Mouse (Mus musculus): ENCODE measurements around the gene Gpc5.

Gene Gpc5

DNA sequence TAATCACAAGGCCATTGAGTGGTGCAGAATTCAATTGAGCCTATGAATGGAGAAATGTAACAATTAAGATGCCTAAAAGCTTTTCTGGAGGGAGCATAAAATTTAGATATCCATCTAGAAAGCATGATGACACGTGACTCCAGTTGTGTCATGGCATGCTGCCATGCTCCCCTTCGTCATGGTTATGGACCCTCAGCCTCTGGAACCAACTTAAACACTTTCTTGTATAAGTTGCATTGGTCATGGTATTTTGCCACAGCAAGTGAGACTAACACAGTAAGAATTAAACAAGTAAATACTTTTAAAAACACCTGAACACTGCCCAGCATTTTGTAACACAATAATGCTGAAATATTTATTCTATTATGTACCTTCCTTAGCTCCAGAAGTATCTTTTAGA is 524.3 kb downstream of the Gpc5 start:
- H3K36me3 ChIP-seq (ENCODE audit: control insufficient read depth, insufficient read depth, low read length, poor library complexity, severe bottlenecking): no peaks in the 10 kb centered on the region
- no peak for DNase-seq (ENCODE audit: low read depth, low spot score)
- H3K27me3 ChIP-seq (ENCODE audit: control insufficient read depth, insufficient read depth, low read length, poor library complexity, severe bottlenecking): no peaks in the 10 kb centered on the region

DNA sequence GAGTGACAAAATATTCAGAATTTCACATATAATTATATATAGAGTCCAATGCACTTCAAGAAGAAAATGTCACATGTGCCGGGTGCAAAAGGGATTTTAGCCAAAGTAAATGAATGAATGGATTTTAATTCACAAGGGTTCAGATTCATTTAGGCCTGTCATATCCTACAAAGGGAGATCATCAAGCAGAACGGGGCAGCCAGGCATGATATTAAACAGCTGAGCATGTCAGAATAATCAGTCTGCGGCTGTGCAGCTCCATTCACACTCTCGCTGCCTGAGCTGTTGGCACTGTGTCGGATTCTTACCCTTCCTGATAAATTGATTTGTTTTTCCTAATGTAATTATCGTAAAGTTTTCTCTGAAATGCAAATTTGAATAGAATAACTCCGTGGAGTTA is 524.8 kb downstream of the Gpc5 start:
- Histone ChIP-seq H3K27me3 (ENCODE audit: control insufficient read depth, insufficient read depth, low read length, poor library complexity, severe bottlenecking) (no peaks in the 10 kb centered on the region), H3K36me3 (ENCODE audit: control insufficient read depth, insufficient read depth, low read length, poor library complexity, severe bottlenecking) (no peaks in the 10 kb centered on the region)
- DNase-seq (ENCODE audit: low read depth, low spot score): no peak

DNA sequence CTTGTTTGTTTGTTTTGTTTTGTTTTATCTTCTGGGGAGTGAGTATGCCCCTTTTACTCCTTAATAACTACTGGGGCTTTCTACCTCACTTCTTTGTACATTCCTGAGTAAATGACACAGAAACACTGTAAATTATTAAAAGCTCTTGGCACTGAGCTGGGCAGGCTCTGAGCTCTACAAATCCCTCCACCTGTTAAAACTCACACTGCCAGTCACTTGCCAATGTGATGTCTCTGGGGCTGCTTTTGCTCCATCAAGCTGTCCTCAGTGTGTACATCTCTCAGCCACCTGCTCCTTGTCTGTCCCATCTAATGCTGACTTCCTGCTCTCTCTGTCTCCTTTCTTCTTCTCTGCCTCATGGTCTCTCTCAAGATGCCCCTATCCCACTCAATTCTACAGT is 528.5 kb downstream of the Gpc5 start:
- H3K36me3 ChIP-seq (ENCODE audit: control insufficient read depth, insufficient read depth, low read length, poor library complexity, severe bottlenecking): no peaks in the 10 kb centered on the region
- H3K27me3 ChIP-seq (ENCODE audit: control insufficient read depth, insufficient read depth, low read length, poor library complexity, severe bottlenecking): no peaks in the 10 kb centered on the region
- no peak for DNase-seq (ENCODE audit: low read depth, low spot score)

DNA sequence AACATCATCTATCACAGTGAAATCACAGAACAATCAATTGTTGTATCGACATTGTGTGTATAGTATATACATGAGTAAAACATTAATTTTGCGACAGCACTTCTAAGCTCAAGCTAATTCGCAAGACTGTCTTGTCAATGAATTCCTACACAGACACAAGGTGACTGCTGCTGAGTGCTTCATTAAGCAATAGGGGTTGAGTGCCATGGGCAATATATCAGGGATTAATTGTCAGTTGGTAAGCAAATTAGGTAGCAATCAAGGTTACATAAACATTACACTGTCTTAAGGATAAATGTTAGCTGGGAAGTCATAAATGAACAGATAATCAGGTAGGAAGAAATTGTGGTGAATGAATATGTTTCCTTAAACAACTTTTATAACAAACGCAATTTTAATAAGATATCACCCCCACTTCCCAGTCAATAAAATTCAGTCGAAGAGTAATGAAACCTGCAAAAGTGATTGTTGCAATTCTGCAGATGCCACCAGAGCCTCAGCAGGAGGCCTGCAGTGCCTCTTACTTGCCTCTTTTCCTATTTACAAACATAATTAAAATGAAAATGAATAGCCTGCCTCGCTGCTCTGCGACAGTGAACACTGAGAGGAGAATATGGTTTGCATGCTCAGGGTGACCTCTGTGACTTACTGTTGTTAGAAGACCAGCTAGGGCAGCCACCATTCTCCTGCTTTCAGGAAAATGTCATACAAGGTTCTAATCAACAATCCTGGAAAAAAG is 539.3 kb downstream of the Gpc5 start:
- no peak for DNase-seq (ENCODE audit: low read depth, low spot score)

DNA sequence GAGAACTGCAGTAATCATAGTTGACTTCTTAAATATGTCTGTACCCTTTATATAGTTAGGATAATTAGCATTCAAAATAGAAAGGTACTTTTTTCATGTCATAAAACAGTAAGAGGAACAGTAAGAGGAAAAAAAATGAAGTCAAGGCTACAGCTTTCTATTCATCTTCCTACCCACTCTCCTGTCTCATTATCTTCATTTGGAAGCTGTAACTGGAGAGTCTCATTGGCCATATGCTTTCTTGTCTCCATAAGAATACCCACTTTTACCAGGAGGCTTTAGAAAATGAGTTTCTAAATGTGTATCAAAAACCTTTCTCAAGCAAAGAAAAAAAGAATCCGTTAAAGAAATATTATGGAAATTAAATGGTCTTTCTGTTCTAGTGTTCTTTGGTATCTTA is 541.3 kb downstream of the Gpc5 start:
- no peaks in the 10 kb centered on the region for H3K27me3 ChIP-seq (ENCODE audit: control insufficient read depth, insufficient read depth, low read length, poor library complexity, severe bottlenecking)
- no peaks in the 10 kb centered on the region for H3K36me3 ChIP-seq (ENCODE audit: control insufficient read depth, insufficient read depth, low read length, poor library complexity, severe bottlenecking)
- no peak for DNase-seq (ENCODE audit: low read depth, low spot score)

More for the DNA sequence above, 539.3 kb downstream of the Gpc5 start:
- no peaks in the 10 kb centered on the region for H3K36me3 ChIP-seq (ENCODE audit: control insufficient read depth, insufficient read depth, low read length, poor library complexity, severe bottlenecking)
- H3K27me3 ChIP-seq (ENCODE audit: control insufficient read depth, insufficient read depth, low read length, poor library complexity, severe bottlenecking): no peaks in the 10 kb centered on the region

DNA sequence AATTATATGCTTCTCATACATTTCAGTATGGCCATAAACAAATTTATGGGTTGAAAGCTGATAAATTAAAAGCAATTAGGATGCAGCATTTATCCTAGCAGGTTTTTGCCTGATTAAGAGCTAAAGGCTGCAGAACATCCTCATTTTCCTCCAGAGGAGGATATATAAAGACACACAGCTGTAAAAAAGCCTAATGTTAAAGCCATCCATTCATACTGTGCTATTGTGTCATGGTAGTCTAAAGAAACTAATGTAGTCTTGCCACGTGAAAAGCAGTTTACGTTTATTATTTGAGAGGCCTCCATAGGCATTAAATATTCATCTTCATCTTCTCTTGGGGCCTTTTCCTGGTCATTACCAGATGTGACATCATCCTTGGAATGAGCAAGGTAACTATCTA is 587.9 kb downstream of the Gpc5 start:
- Histone ChIP-seq H3K27me3 (ENCODE audit: control insufficient read depth, insufficient read depth, low read length, poor library complexity, severe bottlenecking) (no peaks in the 10 kb centered on the region), H3K36me3 (ENCODE audit: control insufficient read depth, insufficient read depth, low read length, poor library complexity, severe bottlenecking) (no peaks in the 10 kb centered on the region)
- no peak for DNase-seq (ENCODE audit: low read depth, low spot score)

DNA sequence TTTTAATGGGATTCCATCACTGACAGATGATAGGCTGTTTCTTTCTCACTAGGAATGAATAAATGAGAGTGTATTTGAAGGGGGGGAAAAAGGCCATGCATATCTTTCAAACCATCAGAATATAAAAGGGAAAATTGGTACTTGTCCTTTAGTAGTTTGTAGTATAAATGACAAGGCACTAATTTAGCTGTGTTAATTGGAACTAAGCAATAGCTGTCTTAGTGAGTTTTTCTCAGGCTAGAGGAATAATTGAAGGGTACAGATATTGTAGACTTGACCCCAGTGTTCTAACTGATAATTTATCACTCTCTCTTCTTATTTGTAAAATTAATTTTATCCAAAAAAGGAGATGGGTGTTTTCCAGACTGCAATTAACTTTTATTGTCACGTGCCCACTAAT is 654.0 kb downstream of the Gpc5 start:
- no peaks in the 10 kb centered on the region for H3K27me3 ChIP-seq (ENCODE audit: control insufficient read depth, insufficient read depth, low read length, poor library complexity, severe bottlenecking)
- DNase-seq (ENCODE audit: low read depth, low spot score): no peak
- H3K36me3 ChIP-seq (ENCODE audit: control insufficient read depth, insufficient read depth, low read length, poor library complexity, severe bottlenecking): no peaks in the 10 kb centered on the region

DNA sequence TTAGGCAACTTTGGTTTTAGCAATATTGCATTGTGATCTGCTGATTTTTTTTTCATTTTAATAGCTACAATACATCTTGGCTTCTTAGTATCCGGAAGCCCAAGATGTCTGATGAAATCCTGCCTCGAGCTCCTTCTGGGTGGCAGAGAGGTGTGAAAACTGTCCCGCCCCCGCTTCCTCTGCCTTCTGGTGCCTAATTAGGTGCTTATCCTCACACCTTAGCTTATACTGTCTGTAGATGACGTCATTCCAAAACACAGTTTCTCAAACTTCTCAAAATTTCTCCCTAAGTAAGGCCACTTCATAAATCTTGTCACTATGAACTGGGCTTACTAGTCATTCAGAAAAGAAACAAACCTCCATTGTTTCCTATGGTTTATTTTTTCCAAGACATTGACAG is 668.2 kb downstream of the Gpc5 start:
- no peak for DNase-seq (ENCODE audit: low read depth, low spot score)
- no peaks in the 10 kb centered on the region for H3K36me3 ChIP-seq (ENCODE audit: control insufficient read depth, insufficient read depth, low read length, poor library complexity, severe bottlenecking)

DNA sequence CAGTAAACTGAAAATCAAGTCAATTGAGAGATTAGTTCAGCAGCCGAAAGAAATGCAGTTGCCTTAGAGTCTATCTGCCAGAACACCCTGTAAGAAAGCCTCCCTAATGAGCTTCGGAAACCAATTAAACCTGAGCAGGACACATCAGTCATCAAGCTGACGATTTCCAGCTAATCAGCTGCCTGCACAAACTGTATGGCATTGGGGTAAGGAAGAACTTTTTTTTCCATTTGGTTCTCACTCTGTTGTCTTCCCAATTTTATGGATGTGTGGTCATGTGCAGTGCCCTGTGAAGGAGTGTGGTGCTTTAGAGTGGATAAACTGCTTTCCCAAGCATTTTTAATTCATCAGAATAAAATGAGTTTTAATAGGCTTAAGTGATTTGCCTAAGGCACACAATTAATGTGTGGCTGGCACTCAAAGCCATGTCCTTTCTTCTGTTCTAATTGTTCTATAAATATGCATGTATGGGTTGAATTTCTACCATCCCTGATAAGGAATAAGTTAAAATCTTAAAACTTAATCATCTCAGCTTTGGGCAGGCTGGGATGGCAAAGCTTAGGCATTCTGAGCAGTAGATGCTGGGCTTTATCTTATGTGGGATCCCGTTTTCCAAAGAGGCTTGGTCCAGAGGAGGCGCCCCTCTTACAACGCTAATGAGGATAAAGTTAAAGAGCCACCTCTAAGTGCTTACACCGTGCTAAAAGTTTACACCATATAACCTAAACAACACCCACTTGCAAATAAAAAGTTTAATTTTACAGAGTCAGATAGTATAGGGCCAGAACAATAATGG is 687.6 kb downstream of the Gpc5 start:
- no peaks in the 10 kb centered on the region for H3K27me3 ChIP-seq (ENCODE audit: control insufficient read depth, insufficient read depth, low read length, poor library complexity, severe bottlenecking)
- DNase-seq (ENCODE audit: low read depth, low spot score): no peak

More for the DNA sequence above, 668.2 kb downstream of the Gpc5 start:
- H3K27me3 ChIP-seq (ENCODE audit: control insufficient read depth, insufficient read depth, low read length, poor library complexity, severe bottlenecking): no peaks in the 10 kb centered on the region

DNA sequence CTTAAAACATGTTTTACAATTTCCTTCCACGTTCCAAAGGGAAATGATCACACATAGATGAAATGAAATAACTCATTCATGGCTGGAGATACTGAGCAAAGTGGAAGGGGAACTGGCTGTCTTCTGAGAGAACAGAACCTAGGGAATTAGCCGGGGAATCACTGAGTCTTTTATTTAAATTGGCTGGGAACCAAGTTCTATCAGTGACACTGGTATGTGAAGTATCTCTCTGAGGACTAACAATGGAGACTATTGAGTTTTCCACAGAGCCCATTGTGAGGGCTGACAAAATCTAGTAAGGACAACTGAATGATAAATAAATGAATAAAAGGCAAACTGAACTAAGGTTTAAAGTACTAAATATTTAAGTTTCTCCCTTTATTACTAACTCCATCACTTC is 712.7 kb downstream of the Gpc5 start:
- no peak for DNase-seq (ENCODE audit: low read depth, low spot score)
- H3K36me3 ChIP-seq (ENCODE audit: control insufficient read depth, insufficient read depth, low read length, poor library complexity, severe bottlenecking): no peaks in the 10 kb centered on the region
- H3K27me3 ChIP-seq (ENCODE audit: control insufficient read depth, insufficient read depth, low read length, poor library complexity, severe bottlenecking): no peaks in the 10 kb centered on the region

More for the DNA sequence above, 687.6 kb downstream of the Gpc5 start:
- no peaks in the 10 kb centered on the region for H3K36me3 ChIP-seq (ENCODE audit: control insufficient read depth, insufficient read depth, low read length, poor library complexity, severe bottlenecking)

DNA sequence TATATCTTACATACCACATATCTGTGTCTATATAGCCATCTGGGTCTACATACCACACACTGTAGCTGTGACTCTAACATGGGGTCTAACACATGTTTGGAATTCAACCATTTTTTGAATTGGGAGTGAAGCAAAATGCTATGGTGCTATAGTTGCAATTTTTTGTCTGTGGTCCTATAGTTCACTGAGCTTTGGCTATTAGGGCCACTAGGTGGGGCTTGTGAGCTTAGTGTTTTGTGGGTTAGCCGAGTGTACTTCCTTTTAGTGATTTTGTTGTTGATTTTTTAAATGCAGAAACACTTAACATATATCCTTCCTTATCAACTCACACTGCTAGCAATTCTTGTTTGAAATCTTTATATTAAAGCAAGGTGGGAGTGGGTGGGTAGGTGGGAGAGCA is 727.0 kb downstream of the Gpc5 start:
- DNase-seq (ENCODE audit: low read depth, low spot score): no peak
- no peaks in the 10 kb centered on the region for H3K36me3 ChIP-seq (ENCODE audit: control insufficient read depth, insufficient read depth, low read length, poor library complexity, severe bottlenecking)
- no peaks in the 10 kb centered on the region for H3K27me3 ChIP-seq (ENCODE audit: control insufficient read depth, insufficient read depth, low read length, poor library complexity, severe bottlenecking)

DNA sequence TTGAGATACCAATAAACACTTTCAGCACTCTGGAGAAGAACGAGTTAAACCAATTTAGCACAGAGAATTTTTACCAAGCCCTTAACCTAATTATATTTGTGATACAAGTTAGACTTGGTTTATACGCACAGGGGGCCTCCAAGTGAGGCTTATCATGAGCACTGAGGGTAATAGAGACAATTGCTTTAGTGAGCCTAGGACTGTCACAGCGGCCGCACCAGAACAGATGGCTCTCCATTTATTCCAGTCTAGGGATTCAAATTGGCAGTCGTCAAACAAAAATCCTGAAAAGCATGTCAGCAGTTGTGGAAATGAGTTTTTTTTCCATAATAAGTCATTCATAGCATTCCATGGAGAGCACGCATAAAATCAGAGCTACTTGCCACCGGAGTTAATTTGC is 729.6 kb downstream of the Gpc5 start:
- Histone ChIP-seq H3K36me3 (ENCODE audit: control insufficient read depth, insufficient read depth, low read length, poor library complexity, severe bottlenecking) (no peaks in the 10 kb centered on the region), H3K27me3 (ENCODE audit: control insufficient read depth, insufficient read depth, low read length, poor library complexity, severe bottlenecking) (no peaks in the 10 kb centered on the region)
- DNase-seq (ENCODE audit: low read depth, low spot score): no peak

DNA sequence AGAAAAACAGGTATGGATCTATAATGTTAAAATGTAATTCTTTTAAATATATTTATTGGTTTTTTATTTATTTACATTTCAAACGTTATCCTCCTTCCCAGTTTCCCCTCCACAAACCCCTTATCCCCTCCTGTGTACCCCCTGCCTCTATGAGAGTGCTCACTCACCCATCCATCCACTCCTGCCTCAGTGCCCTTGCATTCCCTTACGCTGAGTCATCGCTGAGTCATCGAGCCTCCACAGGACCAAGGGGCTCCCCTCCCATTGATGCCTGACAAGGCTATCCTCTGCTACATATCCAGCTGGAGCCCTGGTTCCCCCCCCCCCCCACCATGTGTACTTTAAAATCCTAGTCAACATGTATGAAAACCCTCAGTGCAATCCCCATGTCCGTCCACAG is 738.5 kb downstream of the Gpc5 start:
- no peak for DNase-seq (ENCODE audit: low read depth, low spot score)
- Histone ChIP-seq H3K27me3 (ENCODE audit: control insufficient read depth, insufficient read depth, low read length, poor library complexity, severe bottlenecking) (no peaks in the 10 kb centered on the region), H3K36me3 (ENCODE audit: control insufficient read depth, insufficient read depth, low read length, poor library complexity, severe bottlenecking) (no peaks in the 10 kb centered on the region)

DNA sequence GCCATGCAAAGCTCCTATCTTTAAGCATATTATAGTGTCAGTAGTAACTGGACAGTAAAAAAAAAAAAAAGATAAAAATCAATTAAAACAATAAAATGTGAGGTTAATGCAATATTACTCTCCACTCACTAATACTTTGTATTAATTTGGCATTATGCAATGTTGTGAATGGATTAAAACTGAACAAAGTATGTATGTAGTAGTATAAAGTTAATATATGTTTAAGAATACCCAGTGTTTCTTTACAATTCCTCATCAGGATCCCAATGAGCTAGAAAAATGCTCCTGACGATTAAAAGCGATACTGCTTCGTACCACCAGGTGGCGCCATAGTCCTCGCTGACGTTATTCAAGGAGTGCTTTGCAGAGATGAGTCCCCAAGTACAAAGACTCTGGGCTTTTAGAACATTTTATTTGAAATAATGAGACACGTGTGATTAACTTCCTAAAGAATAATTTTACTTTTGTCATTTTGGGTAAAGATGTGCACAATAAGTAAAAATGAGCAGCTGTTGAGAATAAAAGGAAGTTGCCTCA is 739.3 kb downstream of the Gpc5 start:
- Histone ChIP-seq H3K36me3 (ENCODE audit: control insufficient read depth, insufficient read depth, low read length, poor library complexity, severe bottlenecking) (no peaks in the 10 kb centered on the region), H3K27me3 (ENCODE audit: control insufficient read depth, insufficient read depth, low read length, poor library complexity, severe bottlenecking) (no peaks in the 10 kb centered on the region)
- peak; percentile 36 for DNase-seq (ENCODE audit: low read depth, low spot score)

DNA sequence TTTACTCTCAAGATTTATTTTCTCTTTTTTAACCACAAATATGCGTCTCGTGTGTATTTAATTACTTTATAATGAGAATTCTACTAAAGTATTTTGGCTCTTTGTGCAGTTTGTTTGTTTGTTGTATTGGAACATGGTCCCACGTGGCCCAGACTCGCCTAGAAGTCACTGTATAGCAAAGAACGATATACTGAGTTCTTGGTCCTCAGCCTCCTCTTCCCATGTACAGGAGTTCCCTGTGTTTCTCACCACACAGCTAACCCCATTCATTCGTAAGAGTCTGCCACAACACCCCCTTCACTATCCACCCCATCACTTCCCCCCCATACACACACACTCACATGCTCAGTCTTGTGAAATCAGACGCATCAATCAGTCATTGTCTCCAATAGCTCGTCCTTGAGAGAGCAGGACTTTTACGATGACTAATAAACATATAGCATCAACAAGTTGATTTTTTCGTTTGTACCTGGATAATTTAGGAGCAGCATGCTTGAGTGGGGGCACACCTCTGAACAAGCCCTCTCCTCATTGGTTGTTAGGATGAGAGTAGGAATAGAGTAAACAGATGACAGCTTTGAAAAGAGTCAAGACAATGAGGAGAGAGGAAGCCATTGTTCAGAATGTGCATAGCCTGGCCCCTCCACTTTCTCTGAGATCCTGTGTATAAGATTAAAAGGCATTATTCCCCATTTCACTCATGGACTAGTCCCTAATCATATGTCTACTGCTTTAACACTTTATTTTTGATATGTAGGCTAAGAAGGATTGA is 740.0 kb downstream of the Gpc5 start:
- no peak for DNase-seq (ENCODE audit: low read depth, low spot score)
- Histone ChIP-seq H3K27me3 (ENCODE audit: control insufficient read depth, insufficient read depth, low read length, poor library complexity, severe bottlenecking) (no peaks in the 10 kb centered on the region), H3K36me3 (ENCODE audit: control insufficient read depth, insufficient read depth, low read length, poor library complexity, severe bottlenecking) (no peaks in the 10 kb centered on the region)

All from splenic B cell, adult 2 months (primary cell).